Mouse (Mus musculus): ENCODE measurements around the gene Gatad2a. TPM values are rescaled to one million over a fixed set of nuclear protein-coding genes. Genes with fewer than 3 reads are reported as not detected.
A peak's percentile ranks its signal among the peaks of the same experiment; 100 is the strongest.
"Not testable (repeated sequence)": the region's sequence is repeated elsewhere in the genome, so short reads cannot be mapped to it uniquely, and the experiment has no call there.

The Gatad2a gene
- total RNA-seq, 1 experiment from 2014 or later, result 95.6 TPM

DNA sequence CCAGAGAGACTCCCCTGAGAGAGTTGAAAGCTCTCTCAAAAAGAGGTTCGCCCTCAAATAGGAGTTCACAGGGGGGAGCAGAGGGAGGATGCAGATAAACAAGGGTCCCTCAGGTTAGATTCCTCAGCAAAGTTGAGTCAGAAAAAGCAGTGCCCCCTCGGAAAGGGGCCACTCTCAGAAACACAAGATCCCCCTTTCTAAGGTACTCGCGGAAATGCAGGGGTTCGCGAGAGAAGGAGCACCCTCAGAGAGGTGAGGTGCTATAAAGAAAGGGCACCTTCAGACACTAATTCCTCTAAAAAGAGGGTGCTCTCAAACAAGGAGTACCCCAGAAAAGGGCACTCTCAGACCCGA lies 785 bp downstream of the Gatad2a start:
- no peak for DNase-seq

- not testable (repeated sequence) for DNase-seq
Observed at GRCm38 (mm10) chr8:69988936-69989335, 7.2 kb downstream of the Gatad2a start.

GRCm38 (mm10) chr8:69987744-69988143 lies 8.4 kb downstream of the Gatad2a start:
- DNase-seq, result no peak

- no peak for DNase-seq
Observed at GRCm38 (mm10) chr8:69984876-69985553, 11.2 kb downstream of the Gatad2a start.

GRCm38 (mm10) chr8:69978456-69978855 lies 17.7 kb downstream of the Gatad2a start:
- no peak for DNase-seq

DNA sequence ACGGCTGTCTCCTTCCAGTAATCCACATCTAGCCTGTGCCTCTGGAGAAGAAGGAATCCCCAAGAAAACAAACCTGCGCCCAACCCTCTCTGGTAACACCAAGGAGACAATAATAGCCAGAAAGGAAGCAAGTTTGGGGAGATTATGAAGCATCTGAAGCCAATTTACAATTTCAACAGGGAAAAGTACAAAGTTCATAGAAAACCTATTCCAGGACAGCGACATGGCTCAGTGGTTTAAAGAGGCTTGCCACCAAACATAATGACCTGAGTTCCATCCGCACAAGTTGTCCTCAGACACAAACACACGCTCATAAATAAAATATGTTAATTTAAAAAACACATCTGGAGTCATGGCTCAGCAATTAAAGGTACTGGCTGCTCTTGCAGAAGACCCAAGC lies 21.4 kb downstream of the Gatad2a start:
- no peak for DNase-seq

GRCm38 (mm10) chr8:69974194-69974614 lies 22.0 kb downstream of the Gatad2a start:
- peak; percentile 98 for DNase-seq

DNA sequence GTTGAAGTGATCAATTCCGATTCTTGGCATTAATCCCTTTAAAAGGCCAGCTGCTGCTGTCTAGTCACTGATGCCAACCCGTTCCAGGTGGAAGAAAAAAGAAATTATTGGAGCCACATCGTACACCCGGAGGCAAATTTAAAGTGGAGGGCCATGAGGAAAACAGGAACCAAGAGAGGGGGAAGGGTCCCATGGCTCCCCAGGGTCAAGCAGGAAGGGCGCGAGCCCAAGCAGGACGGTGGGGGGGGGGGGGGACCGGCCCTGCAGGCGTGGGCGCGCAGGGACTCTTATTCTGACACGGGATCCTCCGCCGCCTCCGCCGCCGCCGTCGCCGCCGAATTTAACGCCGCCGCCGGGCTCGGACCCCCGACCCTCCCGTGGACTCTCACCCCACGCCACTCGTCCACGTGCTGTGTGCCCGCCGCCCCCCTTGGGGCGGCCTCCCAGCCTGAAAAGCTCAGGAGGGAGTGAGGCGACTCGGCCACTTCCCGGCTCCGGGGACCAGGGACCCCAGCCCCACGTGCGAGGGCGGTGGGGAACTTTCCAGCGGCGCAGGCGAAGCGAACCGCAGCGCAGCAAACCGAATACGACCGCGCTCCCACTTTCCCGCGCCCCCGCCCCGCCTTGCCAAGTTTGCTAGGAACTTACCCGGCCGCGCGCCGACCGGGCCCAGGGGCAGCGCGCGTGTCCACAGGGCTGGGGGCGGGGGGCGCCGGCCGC lies 22.6 kb downstream of the Gatad2a start:
- DNase-seq, result peak; percentile 57

GRCm38 (mm10) chr8:69973063-69973441 lies 23.1 kb downstream of the Gatad2a start:
- no peak for DNase-seq

DNA sequence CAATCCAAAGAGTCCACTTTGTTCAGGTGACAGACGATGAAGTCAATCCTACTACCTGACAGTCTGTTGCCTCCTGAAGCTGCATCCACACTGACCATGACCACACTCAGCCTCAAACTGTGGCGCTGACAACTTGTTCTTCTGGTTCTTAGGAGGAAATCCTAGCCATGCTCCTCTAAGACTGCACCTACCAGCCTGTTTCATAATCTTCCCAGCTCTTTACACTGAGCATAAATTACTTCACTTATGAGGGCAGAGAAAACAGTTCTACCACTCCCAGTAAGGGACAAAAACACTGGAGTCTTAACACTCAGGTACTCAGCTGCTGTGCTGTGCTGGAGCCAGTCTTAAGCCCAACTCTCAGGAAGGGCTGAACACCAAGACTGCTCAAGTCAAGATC lies 25.3 kb downstream of the Gatad2a start:
- no peak for DNase-seq

DNA sequence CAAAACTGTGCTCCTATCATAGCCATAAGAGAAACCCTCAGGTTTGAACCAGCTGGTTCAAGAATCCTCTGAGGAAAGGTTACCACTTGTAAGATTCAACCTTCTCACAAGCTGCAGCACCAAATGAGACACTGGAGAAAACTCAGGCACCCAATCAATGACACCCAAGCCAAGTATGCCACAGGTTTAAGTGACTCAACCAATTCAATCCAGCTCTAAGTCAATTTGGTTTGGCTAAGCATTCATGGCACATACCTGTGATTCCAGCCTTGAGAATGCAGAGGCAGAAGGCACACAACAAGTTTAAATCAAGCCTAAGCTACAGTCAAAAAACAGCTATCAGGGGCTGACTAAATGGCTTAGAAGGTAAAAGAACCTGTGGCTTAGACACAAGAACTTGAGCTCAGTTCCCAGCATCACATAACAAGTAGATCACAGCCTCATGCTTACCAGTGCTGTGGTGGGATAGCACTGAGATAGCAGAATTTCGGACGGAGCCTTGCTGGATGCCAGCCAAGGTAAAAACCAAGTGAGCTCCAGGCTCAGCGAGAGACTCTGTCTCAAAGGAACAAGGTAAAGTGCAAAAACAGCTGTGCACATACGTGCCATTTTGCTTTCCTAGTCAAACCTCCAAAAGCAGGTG lies 28.8 kb downstream of the Gatad2a start:
- no peak for DNase-seq

DNA sequence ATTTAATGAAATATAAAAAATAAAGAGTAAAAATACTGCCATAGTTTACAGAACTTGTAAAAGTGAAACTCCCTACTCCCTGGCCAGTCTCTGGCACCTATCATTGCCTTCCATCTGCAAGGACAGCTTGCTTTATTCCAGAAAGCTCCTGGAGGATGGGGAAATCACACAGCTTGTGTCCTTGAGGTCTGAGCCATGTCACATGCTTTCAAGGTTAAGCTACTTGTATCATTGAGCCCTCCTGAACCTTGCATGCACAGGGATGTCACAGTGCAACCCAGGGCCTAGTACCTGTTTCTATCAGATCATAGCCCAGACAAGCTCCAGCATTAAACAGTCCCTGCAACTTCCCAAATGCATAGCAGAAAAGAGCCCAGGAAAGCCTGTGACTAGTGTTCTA lies 36.9 kb downstream of the Gatad2a start:
- DNase-seq, result no peak

DNA sequence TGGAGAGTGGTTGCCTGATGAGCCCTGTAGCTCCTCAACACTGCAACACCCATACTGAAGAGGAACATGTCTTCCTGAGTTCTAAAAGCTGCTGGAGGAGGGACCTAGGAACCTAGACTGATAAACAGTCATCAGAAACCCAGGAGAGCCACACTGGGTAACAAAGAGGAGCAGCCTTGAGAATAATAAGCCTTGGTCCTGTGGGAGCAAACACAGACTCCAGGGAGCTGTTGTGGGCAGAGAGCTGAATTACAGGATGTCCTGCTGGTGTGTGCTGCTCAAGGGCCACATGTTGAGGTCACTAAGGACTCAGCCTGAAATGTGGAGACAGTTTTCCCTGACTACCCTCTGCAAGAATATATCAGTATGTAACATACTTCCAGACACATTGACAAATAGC lies 38.3 kb downstream of the Gatad2a start:
- DNase-seq, result no peak

DNA sequence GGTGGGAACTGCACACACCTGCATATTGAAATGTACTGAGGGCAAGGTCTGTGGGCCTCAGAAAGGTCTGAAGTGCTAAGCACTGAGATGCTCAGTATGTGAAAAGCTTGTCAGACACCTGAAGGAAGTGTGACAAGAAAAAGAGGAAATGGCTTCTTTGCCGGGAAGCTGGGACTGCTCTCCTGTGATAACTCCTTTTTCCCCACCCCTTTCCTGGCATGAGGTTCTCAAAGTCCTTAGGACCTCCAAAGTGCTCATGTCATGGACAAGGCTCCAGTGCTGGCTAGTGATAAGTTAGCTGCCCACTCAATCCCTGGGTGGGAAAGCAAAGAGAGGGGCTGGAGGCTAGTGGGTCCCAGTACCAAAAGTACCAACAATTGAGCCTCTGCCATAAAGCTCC lies 38.8 kb downstream of the Gatad2a start:
- no peak for DNase-seq

- DNase-seq, result peak; percentile 32
Observed at GRCm38 (mm10) chr8:69956651-69957050, 39.5 kb downstream of the Gatad2a start.

DNA sequence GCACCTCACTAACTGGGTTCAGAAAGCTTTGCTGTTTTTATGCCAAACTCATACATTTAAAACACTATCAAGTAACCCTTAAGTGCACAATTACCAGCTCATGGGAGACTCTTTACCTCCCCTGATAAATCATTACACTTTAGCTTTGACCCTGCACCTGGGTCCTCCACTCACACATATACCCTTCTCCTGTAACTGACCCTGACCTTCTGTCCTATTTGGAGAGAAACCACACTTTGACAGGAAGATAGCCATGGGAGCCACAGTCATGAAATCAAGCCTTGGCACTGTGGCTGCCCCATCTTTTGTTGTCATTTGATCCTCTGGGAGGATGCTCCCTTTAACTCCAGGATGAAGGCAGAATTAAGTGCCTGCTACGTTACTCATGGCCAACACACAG lies 41.5 kb downstream of the Gatad2a start:
- DNase-seq, result no peak

- no peak for DNase-seq
Observed at GRCm38 (mm10) chr8:69954213-69954612, 42.0 kb downstream of the Gatad2a start.

DNA sequence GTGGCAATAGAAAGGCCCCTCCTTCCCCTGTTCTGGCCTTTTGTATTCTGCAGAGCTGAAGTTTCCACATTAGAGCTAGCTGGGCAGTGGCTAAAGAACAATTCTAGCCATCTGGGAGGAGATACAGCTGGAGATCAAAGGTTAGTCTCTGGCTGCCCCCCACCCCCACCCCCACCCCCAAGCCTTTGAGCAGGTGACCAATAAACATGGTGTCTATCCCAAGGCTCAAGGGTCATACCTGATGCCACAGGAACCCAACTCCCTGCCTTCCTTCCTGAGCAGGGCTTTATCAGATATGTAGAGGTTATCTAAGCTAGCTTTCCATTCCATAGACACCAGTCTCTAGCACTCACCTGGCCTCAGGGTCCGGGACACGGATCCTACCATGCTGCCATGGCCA lies 45.9 kb downstream of the Gatad2a start:
- DNase-seq, result no peak

GRCm38 (mm10) chr8:69942495-69942894 lies 53.7 kb downstream of the Gatad2a start:
- DNase-seq, result not testable (repeated sequence)

DNA sequence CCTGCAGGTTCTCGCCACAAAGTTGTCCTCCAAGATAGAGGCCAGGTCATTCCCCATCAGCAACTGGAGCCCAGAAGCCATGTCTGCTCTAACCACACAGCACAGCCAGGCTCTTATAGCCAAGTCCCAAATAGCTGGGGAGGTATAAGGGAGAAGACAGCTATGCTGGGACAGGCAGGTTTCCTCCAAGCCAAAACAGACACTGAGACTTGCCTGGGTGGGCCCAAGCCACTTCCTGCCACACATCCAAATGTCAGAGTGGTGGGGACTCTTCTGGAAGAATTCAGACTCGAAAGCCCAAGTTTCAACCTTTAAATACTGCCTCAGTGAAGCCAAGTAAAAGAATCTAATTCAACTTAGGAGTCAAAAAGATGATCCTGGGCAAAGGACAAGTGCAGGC lies 55.8 kb downstream of the Gatad2a start:
- no peak for DNase-seq

GRCm38 (mm10) chr8:69939633-69940032 lies 56.6 kb downstream of the Gatad2a start:
- no peak for DNase-seq

GRCm38 (mm10) chr8:69938245-69938982 lies 57.8 kb downstream of the Gatad2a start:
- no peak for DNase-seq

DNA sequence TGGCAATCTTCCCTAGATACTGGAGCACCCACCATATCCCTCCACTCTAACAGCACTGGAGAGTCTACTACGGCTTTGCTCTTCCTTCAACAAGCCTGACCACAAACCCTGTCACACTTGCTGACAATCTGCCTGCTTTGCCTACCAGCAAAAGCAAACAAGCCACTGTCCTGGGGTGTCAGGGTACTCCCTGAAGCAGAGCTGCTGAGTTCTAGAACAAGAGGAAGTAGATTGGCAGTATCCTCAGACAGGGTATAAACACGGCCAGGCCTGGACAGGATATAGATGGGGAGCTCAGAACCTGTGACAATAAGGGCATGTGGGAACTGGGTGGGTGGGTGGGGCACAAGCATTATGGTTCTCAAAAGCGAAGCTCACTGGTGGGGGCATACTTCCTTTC lies 58.7 kb downstream of the Gatad2a start:
- DNase-seq, result no peak

Measured in adrenal gland, postnatal 25 days (tissue).